Mouse (Mus musculus): ENCODE measurements at regions not wholly inside any gene's neighbourhood (a gene's known extent, or its start where the extent isn't known, plus 50 kb on each side); places are given as distances from the start of the nearest gene placed in this dataset.

DNA sequence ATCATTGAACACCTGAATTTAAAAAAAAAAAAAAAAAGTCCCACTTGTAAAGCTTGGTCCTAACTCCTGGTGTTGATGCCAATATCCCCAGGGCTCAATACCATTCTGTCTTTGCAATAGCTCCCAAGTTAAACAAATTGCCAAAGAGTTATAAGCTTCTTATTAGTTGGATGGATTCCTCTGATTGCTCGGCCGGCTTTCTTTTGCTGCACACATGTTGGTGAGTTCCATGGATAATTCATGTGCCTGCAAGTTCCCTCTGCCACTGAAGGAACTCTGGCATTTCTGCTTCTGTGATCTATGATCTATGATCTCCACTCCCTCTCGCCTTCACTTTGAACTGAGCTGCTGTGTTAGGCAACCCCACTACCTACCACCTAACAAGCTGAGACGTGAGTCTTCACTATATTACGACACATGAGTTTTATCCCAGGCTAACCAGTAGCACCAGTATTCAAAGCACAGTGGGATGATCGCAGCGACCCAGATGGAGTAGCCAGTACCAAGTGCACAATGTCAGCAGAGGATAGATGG, 393.6 kb upstream of the 4930412O13Rik start:
- no peak for TF ChIP-seq CTCF (IDR thresholded peaks at IDR 0.05; ENCODE audit: low read depth, low read length)
- TF ChIP-seq POLR2A (IDR thresholded peaks at IDR 0.05; ENCODE audit: extremely low read depth, insufficient read depth, low read length) = no peak
